ENCODE assay signal across 24 mouse cellular contexts in the genomic region with DNA sequence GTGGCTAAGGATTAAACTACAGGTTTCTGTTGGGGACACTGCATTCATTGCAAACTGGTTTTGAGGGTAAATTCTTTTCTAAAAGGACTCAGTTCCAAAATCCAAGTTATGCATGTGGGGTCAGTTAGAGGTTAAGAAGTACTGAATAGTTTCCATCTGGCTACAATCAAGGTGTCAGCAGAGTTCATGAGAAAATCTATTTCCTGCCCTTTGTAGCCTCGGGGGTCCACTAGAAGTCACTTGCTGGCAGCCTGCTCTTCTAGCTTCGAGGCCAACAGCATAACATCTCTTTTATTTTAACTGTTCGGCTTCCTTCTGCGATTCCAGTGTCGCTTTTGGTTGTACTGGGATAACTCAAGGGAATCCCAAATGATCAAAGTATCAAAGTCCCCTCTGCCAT.
DNase-seq lines count a peak whose midpoint lies in the region; ATAC-seq lines count a peak whose summit lies in the region.
"Had no signal": no experiment of that assay in that cellular context is flagged by ENCODE, and none has a peak within 500 bp of the region (broad histone marks: within the 10 kb centered on the region; RNA-seq: fewer than 3 reads in every experiment).

No protein-coding gene starts in this region.

- ATAC-seq in kidney, embryonic 14.5 days (ENCODE audit: low FRiP score, low TSS enrichment) = no peak
- ATAC-seq in limb, embryonic 11.5 days (ENCODE audit: insufficient number of reproducible peaks, low FRiP score, low TSS enrichment, low read depth) = no peak
- no peak for ATAC-seq in frontal cortex, adult (ENCODE audit: low TSS enrichment)
- ATAC-seq: CD4-positive, CD25-positive, alpha-beta regulatory T cell, adult 4 months; forebrain, postnatal 0 days; hindbrain, postnatal 0 days; liver, postnatal 0 days; lung, postnatal 0 days had no signal

- H3K27me3 ChIP-seq in kidney, embryonic 14.5 days (ENCODE audit: control insufficient read depth, insufficient read depth, low read length) = no peaks in the 10 kb centered on the region
- no peaks in the 10 kb centered on the region for H3K27me3 ChIP-seq in limb, embryonic 11.5 days (ENCODE audit: control insufficient read depth, insufficient read depth, low read length)
- H3K27me3 ChIP-seq: stomach, embryonic 15.5 days had no signal

- H3K9ac ChIP-seq in kidney, embryonic 14.5 days (ENCODE audit: low read depth, low read length) = no peak overlapping the region
- H3K9ac ChIP-seq in limb, embryonic 11.5 days (ENCODE audit: low read length) = no peak overlapping the region
- H3K9ac ChIP-seq: forebrain, postnatal 0 days; liver, postnatal 0 days; stomach, embryonic 15.5 days had no signal

- H3K4me3 ChIP-seq in kidney, embryonic 14.5 days (ENCODE audit: low read length) = no peak overlapping the region
- no peak overlapping the region for H3K4me3 ChIP-seq in limb, embryonic 11.5 days (ENCODE audit: low read depth, low read length)
- H3K4me3 ChIP-seq: heart, adult 2 months; stomach, embryonic 15.5 days had no signal

- H3K27ac ChIP-seq in kidney, embryonic 14.5 days (ENCODE audit: low read depth, low read length) = no peak overlapping the region
- no peak overlapping the region for H3K27ac ChIP-seq in limb, embryonic 11.5 days (replicated peaks; ENCODE audit: low read depth, low read length)
- H3K27ac ChIP-seq: heart, adult 2 months; hindbrain, postnatal 0 days; stomach, embryonic 15.5 days had no signal

- peak; percentile 4 for DNase-seq in kidney, adult 11 months
- peak; percentile 52 for DNase-seq in embryo, embryonic 11 days
- peak; percentile 27 for DNase-seq in forelimb bud, embryonic 11.5 days (ENCODE audit: low read depth, low spot score)
- DNase-seq in limb, embryonic 11.5 days (ENCODE audit: low spot score) = peak; percentile 28
- no peak for DNase-seq in spleen, postnatal 36 days (ENCODE audit: low spot score in 2 of 2)
- no peak for DNase-seq in ovary, postnatal 36 days (ENCODE audit: low spot score)
- DNase-seq: adrenal gland, postnatal 25 days; cerebellum, adult 9-10 months; forebrain, postnatal 0 days; gastrocnemius, postnatal 36 days; heart, adult 2 months; heart, postnatal 36 days; liver, postnatal 0 days; right cerebral cortex, adult 18-20 months; right cerebral cortex, postnatal 4 days; thymus, adult 18-20 months had no signal

- no peak overlapping the region for H3K4me2 ChIP-seq in kidney, embryonic 14.5 days (replicated peaks; ENCODE audit: low read depth, low read length)
- no peak overlapping the region for H3K4me2 ChIP-seq in limb, embryonic 11.5 days (ENCODE audit: low read depth, severe bottlenecking)
- H3K4me2 ChIP-seq: liver, embryonic 11.5 days; midbrain, embryonic 11.5 days; stomach, embryonic 15.5 days had no signal

- no peaks in the 10 kb centered on the region for H3K9me3 ChIP-seq in kidney, embryonic 14.5 days (ENCODE audit: control insufficient read depth, low read length)
- no peaks in the 10 kb centered on the region for H3K9me3 ChIP-seq in limb, embryonic 11.5 days (ENCODE audit: control insufficient read depth, low read length)
- H3K9me3 ChIP-seq: stomach, embryonic 15.5 days had no signal

- H3K36me3 ChIP-seq in kidney, embryonic 14.5 days (ENCODE audit: control insufficient read depth, insufficient read depth, low read length) = no peaks in the 10 kb centered on the region
- no peaks in the 10 kb centered on the region for H3K36me3 ChIP-seq in limb, embryonic 11.5 days (ENCODE audit: control insufficient read depth, insufficient read depth, low read length)
- H3K36me3 ChIP-seq: stomach, embryonic 15.5 days had no signal

- WGBS in kidney, embryonic 14.5 days = 51% methylated on average over 5 of the region's 5 CpGs
- 19% methylated on average over 5 of the region's 5 CpGs for WGBS in limb, embryonic 11.5 days

- H3K4me1 ChIP-seq in kidney, embryonic 14.5 days (ENCODE audit: control insufficient read depth, insufficient read depth, low read length) = no peaks in the 10 kb centered on the region
- no peaks in the 10 kb centered on the region for H3K4me1 ChIP-seq in limb, embryonic 11.5 days (ENCODE audit: control insufficient read depth, insufficient read depth, low read length)
- H3K4me1 ChIP-seq: stomach, embryonic 15.5 days had no signal

Comparison
In these comparisons a context has a peak if more than half of its experiments do, and no peak if none do; other contexts are left out.
1. DNase-seq: peak in kidney, adult 11 months (single experiment), embryo, embryonic 11 days (single experiment), forelimb bud, embryonic 11.5 days (single experiment) and limb, embryonic 11.5 days (single experiment); none in spleen, postnatal 36 days (0 of 2) and ovary, postnatal 36 days (single experiment).